Mouse (Mus musculus) hindlimb bud, embryonic 11.5 days (tissue): Measurements from ENCODE around the gene Cgnl1.
A peak's percentile ranks its signal among the peaks of the same experiment; 100 is the strongest.

Source experiments
- DNase-seq: peaks from one replicate; pipeline ENCODE4 v3.0.0-alpha.2; 2012; ENCODE audit warnings: low read depth, low spot score; ENCODE audit errors: extremely low spot score

Cgnl1 gene

GRCm38 (mm10) chr9:71675799-71676414 lies 95.5 kb downstream of the Cgnl1 start:
- DNase-seq: no peak

- DNase-seq: no peak
Observed at GRCm38 (mm10) chr9:71675216-71675615, 96.2 kb downstream of the Cgnl1 start.

GRCm38 (mm10) chr9:71674476-71674875 lies 96.9 kb downstream of the Cgnl1 start:
- no peak for DNase-seq

DNA sequence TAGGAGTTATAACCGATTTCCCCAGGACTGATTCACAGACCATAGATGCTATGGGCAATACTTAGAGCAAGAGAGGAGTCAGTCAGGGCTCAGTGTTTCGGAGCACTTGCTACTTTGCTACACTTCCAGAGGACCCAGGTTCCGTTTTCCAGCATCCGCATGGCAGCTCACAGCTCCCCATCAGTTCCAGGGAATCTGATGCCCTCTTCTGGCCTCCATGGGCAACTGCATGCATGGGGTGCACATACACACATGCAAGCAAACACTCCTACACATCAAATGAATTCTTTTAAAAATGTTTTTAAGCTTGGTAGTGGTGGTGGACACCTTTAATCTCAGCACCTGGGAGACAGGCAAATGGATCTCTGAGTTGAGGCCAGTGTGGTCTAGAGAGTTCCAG lies 98.9 kb downstream of the Cgnl1 start:
- no peak for DNase-seq

GRCm38 (mm10) chr9:71670677-71671076 lies 100.7 kb downstream of the Cgnl1 start:
- DNase-seq: no peak

DNA sequence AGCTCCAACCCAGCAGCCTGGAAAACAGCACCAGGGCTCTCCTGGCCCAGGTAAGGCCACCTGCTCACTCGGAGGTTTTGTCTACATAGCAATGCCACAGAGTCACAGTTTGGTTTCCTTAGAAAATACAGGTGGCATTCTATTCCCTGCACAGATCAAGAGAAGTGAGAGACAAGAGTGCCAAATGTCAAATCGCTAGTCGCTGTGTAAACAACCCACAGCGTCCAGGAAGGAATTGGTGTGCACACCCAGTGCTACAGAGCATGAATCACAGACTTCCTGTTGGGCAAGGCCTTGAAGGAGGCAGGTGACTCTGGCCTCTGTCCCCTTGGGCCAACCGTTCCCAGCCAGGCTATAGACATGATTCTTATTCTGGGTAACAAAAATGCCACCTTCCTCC lies 103.8 kb downstream of the Cgnl1 start:
- DNase-seq: no peak

GRCm38 (mm10) chr9:71666432-71666831 lies 105.0 kb downstream of the Cgnl1 start:
- no peak for DNase-seq

DNA sequence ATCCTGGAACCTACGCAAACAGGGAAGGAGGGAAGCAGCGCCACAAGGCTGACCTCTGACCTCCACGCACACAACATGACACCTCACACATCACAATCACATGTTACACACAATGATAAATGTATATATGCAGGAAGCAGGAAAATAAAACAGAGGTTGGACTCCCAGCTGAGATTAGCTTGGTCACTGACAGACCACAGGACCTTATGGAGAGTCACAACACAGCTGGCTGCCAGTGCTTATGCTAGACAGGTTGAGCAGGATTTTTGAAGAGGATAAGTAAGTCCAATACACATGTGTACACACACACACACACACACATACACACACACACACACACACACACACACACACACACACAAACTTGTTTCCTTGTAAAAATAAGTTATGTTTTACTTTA lies 105.9 kb downstream of the Cgnl1 start:
- no peak for DNase-seq

DNA sequence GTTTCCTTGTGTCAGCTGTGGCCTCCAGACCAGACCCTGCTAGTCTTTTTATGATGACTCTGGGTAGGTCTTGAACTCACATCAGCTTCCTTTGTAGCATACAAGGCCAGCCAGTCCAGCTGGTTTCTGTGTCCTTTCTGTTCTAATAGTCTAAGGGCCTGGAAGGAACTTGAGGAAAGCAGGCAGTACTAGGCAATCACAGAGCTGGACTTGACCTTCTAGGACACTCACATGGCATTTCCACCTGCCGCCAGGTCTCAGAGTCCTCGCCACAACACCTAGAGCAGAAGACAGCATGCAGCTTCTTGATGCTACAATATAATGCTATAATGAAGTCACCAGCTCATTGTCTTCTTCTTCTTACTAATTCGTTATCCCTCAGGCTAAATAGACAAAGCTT lies 106.5 kb downstream of the Cgnl1 start:
- no peak for DNase-seq

GRCm38 (mm10) chr9:71663421-71664217 lies 107.8 kb downstream of the Cgnl1 start:
- DNase-seq: no peak

- DNase-seq: no peak
Observed at GRCm38 (mm10) chr9:71660540-71660939, 110.9 kb downstream of the Cgnl1 start.

GRCm38 (mm10) chr9:71659681-71660080 lies 111.7 kb downstream of the Cgnl1 start:
- DNase-seq: no peak

DNA sequence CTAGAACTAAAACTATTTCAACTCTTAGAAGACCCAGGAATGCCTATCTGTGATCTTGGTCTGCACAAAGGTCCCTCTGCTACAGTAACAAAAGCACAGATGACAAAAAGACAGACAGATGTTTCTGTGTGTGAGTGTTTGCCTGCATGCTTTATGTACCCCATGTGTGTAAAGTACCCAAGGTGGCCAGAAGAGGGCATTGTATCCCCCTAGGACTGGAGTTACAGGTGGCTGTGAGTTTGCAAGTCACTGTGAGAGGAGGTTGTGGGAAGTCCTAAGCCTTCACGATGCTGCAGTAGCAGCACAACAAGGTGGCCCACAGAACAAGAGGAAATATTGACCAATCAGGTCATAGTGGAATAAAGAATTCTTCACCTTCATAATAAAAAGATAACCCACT lies 114.2 kb downstream of the Cgnl1 start:
- DNase-seq: no peak

- DNase-seq: no peak
Observed at GRCm38 (mm10) chr9:71654861-71655260, 116.5 kb downstream of the Cgnl1 start.

- DNase-seq: peak; percentile 64
Observed at GRCm38 (mm10) chr9:71646115-71646514, 125.3 kb downstream of the Cgnl1 start.

GRCm38 (mm10) chr9:71643611-71644010 lies 127.8 kb downstream of the Cgnl1 start:
- no peak for DNase-seq

GRCm38 (mm10) chr9:71642270-71642669 lies 129.1 kb downstream of the Cgnl1 start:
- DNase-seq: no peak

DNA sequence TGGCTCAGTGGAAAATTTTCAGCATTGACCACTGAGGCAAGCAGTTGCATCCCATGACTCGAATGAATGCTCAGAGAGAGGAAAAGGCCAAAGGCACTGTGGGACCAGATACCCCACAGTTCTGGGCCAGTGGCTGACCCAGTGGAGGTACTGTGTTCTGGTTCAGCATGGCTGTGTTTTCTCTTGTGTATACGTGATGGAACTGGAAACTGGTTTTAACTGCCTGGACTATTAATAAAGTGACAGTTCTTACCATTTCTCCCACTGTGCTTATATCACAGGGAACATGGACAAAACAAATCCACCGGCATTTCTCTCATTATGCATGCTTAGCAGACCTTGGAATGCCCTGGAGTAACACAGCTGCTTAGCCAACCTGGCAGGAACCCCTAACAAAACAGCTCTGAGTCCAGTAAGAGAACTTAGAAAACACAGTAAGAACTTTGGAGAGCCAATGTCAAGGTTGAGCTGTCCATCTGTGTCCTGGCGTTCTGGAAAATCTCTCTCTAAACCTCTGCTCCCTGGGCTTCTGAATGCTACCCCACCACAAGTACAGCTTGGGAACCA lies 131.0 kb downstream of the Cgnl1 start:
- DNase-seq: no peak

GRCm38 (mm10) chr9:71638198-71638597 lies 133.2 kb downstream of the Cgnl1 start:
- DNase-seq: no peak

DNA sequence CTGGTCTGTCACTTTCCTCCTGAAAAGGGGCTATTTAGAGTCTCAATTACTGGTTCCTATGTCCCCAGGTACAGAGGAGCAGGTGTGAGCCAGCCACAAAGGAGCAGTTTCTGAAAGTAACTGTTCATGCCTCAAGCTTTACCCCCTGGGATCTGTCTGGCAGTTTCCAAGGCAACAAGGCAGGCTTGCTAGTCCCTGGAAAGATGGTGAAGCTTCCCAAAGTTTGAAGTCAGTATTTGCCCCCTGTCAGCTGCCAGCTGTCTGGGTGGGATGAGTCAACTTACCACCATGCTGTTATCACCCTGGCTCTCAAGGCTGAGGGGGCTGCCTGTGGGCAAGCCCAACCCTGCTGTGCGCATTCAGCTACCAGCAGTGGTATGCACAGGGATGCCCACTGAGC lies 134.5 kb downstream of the Cgnl1 start:
- DNase-seq: no peak

DNA sequence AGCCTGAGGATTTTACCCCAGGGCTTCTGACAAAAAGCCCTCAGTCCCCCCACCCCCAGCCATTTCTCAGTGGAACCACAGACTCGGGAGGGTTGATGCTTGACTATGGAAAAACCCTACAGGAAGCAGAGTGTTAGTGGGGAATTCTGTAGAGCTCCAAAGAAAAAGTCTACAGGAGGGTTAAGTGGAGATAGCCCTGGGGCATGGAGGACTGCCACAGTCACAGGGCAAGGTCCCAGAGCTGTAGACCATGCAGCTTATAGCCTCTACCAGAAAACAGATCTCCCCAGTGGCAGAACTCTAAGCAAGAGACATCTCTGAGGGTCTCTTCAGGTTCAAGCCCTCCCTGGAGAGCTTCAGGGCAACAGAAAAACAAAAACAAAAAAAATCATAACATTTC lies 135.8 kb downstream of the Cgnl1 start:
- no peak for DNase-seq

DNA sequence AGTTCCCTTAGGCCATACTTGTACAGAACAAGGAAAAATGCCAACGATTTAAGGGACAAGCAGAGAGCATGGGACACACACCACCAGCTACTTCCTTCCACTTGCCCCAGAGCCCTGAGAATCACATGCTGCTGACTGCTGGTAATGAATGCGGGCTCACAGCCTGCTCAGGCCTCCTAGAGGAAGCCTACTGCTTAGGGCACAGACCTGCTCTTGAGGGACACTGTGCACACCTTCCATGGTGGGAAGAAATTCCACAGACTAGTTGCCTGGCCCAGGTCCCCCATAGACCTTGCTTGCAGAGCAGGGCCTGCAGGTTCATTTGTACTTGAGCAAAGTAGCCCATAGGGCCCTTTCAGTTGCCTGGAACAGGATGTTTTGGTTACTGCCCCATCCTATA lies 136.5 kb downstream of the Cgnl1 start:
- DNase-seq: no peak
